Mouse (Mus musculus) cerebellum, postnatal 4 days (tissue): ENCODE data around the gene Sfmbt2.

Experiments
- DNase-seq, 2 experiments: peaks; one replicate each; pipeline ENCODE4 v3.0.0; 2022; ENCODE audit warnings: low spot score in 2 of 2, mixed read lengths in 1 of 2

Sfmbt2 gene

DNA sequence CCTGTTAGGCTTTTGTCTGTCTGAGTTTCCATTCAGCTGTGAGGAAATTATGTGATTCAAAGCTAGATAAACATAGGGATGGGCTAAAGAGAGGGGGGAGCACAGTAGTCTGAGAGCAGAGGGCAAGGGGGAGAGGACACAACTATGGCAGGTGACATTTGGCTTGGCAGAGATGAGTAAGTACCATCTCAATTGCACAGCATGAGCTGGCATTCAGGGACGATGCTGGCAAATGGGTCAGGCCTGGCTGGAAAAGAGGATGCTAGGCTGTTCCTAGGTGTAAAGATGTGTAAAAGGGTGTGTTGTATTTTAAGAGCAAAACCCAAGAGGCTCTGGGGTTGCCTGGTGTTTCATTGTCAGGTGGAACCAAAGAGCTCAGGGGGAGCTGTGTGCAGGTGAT lies 188.5 kb downstream of the Sfmbt2 start:
- DNase-seq: no peak

- DNase-seq: no peak
Observed at GRCm38 (mm10) chr2:10565491-10565890, 195.2 kb downstream of the Sfmbt2 start.

DNA sequence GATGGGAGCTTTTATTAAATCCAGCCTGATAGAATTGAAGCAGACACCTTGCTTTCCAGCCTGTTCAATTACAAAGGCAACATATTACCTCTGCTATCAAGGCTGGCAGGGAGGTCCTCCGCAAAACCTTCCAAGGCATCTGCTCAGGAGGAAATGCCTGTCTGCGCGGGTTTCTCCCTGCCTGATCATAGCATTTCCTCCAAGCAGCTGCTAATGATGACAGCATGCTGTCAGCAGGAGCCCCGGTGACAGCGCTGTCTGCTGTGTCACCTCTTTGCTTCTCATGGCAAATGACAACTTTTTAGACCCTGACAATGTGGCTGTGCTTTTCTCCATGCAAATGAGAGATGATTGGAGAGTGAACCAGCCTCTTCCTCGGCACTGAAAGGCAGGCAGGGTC lies 199.1 kb downstream of the Sfmbt2 start:
- DNase-seq: no peak

GRCm38 (mm10) chr2:10572311-10572710 lies 202.0 kb downstream of the Sfmbt2 start:
- DNase-seq: no peak

GRCm38 (mm10) chr2:10575962-10576740 lies 205.8 kb downstream of the Sfmbt2 start:
- DNase-seq: no peak

- no peak for DNase-seq
Observed at GRCm38 (mm10) chr2:10582673-10583072, 212.4 kb downstream of the Sfmbt2 start.

GRCm38 (mm10) chr2:10583103-10583502 lies 212.8 kb downstream of the Sfmbt2 start:
- DNase-seq: no peak

- DNase-seq: no peak
Observed at GRCm38 (mm10) chr2:10591310-10591709, 221.0 kb downstream of the Sfmbt2 start.

DNA sequence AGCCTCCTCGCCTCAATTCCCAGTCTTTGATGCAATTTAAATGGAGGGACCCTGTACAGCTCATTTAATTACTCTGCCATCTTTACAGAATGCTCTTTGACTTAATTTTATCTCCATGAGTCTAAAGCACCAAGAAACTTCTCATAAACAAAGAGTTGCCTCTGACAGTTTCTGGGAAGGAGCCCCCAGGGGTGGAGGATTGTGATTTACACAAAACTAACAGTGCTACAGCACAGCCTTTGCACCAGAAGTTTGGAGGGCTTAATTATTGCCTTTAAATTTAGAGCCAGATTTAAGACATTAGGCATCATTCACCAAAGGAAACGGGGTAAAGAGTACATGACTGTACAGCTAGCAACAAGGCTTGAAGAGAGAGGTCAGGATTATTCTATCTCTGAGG lies 245.2 kb downstream of the Sfmbt2 start:
- DNase-seq: no peak
